Mouse (Mus musculus) left cerebral cortex, adult 2 months (tissue): Measurements from ENCODE around the gene Gfod2. TPM values are rescaled to one million over a fixed set of nuclear protein-coding genes. Genes with fewer than 3 reads are reported as not detected.

ENCODE experiments used
- DNase-seq, 2 experiments: peaks; one replicate each; pipeline ENCODE4 v3.0.0; 2021 to 2022; ENCODE audit warnings: low spot score in 2 of 2, mixed read lengths in 1 of 2; ENCODE audit errors: extremely low spot score in 1 of 2
- H3K27ac ChIP-seq: fragments of 200-600 bp; 2 replicates; pipeline ENCODE4 v1.8.1; 2022
- H3K4me3 ChIP-seq: fragments of 200-600 bp; 2 replicates; pipeline ENCODE4 v1.8.1; 2022
- CTCF ChIP-seq: fragments of 200-600 bp; IDR thresholded peaks from 2 replicates; pipeline ENCODE4 v1.8.1; 2022; ENCODE audit warnings: antibody characterized with exemption, mild to moderate bottlenecking, moderate library complexity
- intact Hi-C: fragments of 180-260 bp; cut with DNase I; formaldehyde crosslinking; loops from one replicate; pipeline ENCODE4 v1.15.1; 2025
- long read RNA-seq, 2 experiments: library from polyadenylated mRNA; stranded (forward); transcript quantifications; one replicate each; pipeline ENCODE4 v2.0.0; 2021; ENCODE audit warnings: borderline mapping rate in 2 of 2
- total RNA-seq, 2 experiments: library from RNA; stranded (reverse); gene quantifications; 2 replicates each; pipeline ENCODE4 v1.2.3; 2021

Gfod2 gene
- total RNA-seq: 10 to 100 TPM; 21.0 to 26.0 TPM
- long read RNA-seq, experiment 1, full-length matches to known transcripts: 34 of 54 reads
- long read RNA-seq, experiment 1, partial matches to known transcripts: 3 of 54 reads
- long read RNA-seq, experiment 1, other reads (novel, unspliced or antisense): 17 of 54 reads
- long read RNA-seq, experiment 2, full-length matches to known transcripts: 23 of 32 reads
- long read RNA-seq, experiment 2, partial matches to known transcripts: 1 of 32 reads
- long read RNA-seq, experiment 2, other reads (novel, unspliced or antisense): 8 of 32 reads

DNA sequence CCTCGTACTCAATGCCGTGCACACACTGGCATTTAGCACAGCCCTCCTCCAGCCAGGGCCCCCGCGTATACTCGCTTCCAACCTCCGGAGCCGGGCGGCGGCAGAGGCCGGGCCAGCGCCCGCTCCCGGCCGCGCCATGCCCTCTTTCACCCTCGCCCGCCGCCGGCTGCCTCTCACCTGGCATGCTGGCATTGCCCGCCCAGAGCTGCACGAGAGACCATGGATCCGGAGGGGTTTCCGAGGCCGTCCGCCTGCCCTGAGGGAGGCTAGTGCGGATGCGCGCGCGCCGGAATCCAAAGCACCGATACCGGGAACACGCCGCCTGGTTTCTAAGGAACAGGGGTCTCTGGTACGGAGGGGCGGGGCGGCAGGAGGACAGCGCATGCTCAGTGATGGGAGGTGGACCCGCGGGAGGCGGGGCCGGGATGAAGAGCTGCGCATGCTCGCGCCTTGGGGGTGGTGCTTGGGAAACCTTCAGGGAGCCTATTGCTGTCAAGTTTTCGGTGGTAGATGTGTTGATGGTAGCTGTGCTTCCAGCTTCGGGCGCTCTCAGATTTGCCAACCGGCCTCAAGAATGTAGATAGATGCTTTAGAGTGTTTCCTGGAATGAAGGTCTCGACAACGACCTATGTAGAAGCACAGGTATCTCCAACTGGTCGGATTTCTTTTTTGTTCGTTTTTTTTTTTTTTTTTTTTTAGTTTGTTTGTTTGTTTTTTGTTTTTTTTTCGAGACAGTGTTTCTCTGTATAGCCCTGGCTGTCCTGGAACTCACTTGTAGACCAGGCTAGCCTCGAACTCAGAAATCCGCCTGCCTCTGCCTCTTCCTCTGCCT is at the start of gene Gfod2:
Gene Gfod2 (minus strand): TSS at position 388 of the 832 bp plus-strand sequence.
- intact Hi-C loops: loop anchor here (2.0 kb wide), 1 partner anchor 68 kb away; the partner anchor contains the start of genes Ranbp10 and Tsnaxip1
- TF ChIP-seq CTCF: no peak
- peak within 1 kb of the TSS; percentile 69 for H3K4me3 ChIP-seq

DNA sequence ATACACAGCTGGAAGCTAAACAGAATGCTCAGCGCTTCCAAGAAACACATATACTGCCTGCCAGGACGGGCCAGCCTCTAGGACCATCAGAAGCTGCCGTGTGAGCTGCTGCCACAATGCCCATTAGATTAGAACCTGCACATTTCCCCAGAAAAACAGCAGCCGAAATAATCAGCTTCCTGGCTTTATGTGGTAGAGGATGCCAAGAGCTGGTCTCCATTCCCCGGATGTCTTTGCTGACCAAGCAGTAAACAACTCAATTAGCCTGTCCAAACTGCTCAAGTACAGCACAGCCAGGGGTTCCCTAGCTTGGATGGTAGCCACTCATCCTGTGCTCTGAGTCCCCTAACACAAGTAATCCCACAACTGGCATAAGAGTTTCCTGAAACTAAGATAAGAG is 49.3 kb upstream of the Gfod2 start:
- DNase-seq: no peak
- no peak for TF ChIP-seq CTCF
- H3K4me3 ChIP-seq: no peak overlapping the region
- intact Hi-C loops: no loop called here
- H3K27ac ChIP-seq: no peak overlapping the region

More for the DNA sequence above, at the start of gene Gfod2:
- DNase-seq: peak; percentile 97 to 98
- peak within 1 kb of the TSS; percentile 82 for H3K27ac ChIP-seq

DNA sequence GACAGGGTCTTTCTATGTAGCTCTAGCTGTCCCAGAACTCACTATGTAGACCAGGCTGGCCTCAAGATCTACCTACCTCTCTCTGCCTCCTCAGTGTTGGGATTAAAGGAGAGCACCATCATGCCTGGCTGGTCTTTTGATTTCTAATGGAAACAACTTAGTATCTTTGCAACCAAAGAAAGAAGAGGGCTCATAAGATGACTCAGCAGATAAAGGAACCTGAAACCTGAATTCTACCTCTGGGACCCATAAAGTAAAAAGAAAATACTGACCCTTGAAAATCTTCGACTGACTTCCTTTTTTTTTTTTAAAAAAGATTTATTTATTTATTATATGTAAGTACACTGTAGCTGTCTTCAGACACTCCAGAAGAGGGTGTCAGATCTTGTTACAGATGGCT is 47.5 kb upstream of the Gfod2 start:
- intact Hi-C loops: no loop called here
- Histone ChIP-seq H3K4me3 (no peak overlapping the region), H3K27ac (no peak overlapping the region)
- DNase-seq: no peak
- no peak for TF ChIP-seq CTCF

DNA sequence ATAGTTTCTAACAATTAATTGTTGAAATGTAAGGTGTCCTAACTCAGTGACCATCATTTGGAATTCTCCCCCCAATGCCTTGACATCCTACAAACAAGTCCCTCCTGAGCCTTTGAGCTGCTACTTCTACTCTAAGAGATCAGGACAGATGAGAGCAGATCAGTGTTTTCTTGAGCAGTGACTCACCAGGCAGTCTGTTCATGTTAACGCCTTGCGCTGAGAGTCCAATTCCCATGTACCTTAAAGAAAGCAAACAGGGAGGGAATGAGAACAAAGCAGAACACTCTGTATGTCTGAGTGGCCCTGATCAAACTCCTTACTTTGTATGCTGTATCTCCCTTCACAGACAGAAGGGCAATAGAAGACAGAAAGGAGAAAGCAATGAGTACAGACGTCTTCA is 46.9 kb upstream of the Gfod2 start:
- TF ChIP-seq CTCF: no peak
- Histone ChIP-seq H3K27ac (no peak overlapping the region), H3K4me3 (no peak overlapping the region)
- intact Hi-C loops: no loop called here
- DNase-seq: no peak

DNA sequence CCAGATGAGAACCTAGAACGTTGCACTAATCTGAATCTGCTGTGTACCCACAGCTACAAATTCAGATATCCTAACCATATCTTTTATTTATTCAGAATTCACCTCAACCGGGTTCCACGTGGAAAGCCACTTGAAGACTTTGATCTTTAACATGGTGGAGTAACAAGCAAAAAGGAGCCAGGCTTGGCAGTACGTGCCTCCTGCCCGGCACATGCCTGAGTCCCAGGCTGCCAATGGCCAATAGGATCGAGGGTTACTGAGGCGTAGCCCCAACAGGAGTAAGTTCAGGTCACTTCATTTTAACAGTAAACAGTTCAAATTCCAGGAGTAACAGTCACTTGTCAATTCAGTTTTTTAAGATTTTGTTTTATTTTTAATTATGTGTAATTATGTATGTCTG is 46.3 kb upstream of the Gfod2 start:
- TF ChIP-seq CTCF: no peak
- H3K27ac ChIP-seq: no peak overlapping the region
- no peak overlapping the region for H3K4me3 ChIP-seq
- DNase-seq: no peak
- intact Hi-C loops: no loop called here

DNA sequence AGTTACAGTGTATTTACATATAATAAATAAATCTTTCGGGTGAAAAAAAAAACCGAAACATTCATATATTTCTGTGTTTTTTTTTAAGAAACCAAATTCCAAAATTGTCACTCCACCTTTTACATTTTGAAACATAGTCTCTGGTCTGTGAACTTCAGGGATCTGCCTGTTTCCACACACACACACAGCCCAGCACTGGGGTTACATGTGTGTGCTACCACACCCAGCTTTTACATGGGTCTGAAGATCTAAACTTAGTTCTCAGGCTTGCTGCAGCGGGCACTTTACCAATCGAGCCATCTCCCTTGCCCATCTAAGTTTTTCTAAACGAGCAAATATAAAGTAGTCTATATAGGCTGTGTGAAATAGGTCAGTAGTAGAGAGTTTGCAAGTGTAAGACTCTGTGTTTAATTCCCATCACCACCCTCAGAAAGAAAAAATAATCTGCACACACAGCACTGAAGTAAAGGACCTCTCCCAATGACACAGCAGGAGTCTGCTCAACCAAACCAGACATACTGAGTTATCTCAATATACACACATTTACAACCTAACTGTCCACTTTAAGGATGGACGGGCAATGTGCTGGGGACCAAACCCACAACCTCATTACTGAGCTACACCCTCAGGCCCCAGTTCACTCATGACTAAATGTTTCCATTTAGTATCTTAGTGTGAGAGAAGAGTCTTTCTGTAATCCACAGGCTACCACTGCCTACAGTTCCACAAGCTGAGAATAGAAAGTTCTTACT is 42.9 kb upstream of the Gfod2 start:
- DNase-seq: no peak
- intact Hi-C loops: no loop called here
- TF ChIP-seq CTCF: no peak
- H3K27ac ChIP-seq: no peak overlapping the region
- no peak overlapping the region for H3K4me3 ChIP-seq

DNA sequence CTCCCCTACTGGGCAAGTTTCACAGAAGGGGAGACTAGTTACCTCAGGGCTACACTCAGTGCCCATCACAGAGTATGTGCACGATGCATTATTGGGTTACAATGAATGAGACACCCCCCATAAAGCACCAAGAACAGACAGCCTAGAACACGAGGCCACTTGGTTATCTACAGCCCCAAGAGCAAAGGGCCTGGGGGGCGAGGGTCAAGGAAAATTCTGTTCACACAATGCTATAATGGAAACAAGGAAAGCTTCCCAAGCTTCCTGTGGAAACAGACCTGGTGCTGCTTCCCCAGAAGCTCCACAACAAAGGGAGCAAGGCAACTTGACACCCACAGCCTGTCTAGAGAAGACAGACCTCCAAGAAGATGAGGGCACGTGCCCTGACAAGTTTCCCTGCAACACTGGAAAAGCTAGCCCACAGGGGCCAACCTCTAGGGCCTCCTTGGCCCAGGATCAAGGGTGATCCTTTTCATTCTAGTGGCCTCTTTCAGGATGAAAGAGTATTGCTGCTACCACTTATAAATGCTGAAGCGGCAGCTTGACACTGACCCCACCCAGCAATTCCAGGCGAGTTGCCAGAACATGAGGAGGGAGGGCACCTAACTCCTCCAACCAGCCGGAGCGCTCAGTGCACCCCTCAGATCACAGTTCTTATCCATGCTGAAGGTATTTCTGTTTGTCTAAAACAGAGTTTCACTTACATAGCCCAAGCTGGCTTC is 40.8 kb upstream of the Gfod2 start:
- Histone ChIP-seq H3K4me3 (no peak overlapping the region), H3K27ac (no peak overlapping the region)
- intact Hi-C loops: no loop called here
- DNase-seq: peak; percentile 23 to 26
- TF ChIP-seq CTCF: no peak

DNA sequence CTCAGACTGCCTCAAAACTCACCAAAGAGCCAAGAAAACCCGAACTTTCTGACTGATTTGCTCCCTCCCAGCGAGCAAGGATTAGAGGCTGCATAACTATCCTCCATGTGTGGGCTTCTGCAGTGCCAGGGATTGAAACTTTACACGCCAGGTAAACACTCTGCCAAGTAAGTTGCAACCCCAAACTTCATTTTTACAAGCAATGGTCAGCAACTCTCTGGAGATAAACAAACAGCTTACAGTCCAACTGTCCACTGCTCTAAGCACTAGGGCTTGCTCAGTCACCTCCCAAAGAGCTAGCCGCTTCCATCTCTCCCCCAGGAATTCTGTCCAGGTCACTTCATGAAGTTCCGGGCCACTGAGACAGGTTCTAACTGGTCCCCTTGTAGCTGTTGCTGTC is 39.9 kb upstream of the Gfod2 start:
- no peak overlapping the region for H3K27ac ChIP-seq
- no peak for TF ChIP-seq CTCF
- intact Hi-C loops: no loop called here
- DNase-seq: no peak
- H3K4me3 ChIP-seq: no peak overlapping the region

DNA sequence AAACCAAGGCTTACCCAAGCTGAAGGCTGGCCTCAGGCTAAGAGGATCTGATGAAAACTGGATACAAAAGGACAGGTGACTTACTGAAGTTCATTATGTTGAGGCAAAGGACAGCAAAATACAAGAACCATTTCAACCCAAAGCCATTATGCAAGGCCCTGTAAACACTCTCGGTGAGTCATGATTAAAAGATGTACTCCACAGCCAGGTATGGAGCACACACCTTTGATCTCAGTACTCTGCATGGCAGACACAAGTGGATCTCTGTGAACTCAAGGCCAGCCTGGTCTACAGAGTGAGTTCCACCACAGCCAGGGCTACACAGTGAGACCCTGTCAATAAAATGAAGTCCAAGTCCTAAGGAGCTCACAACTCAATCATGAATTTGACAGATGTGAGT is 37.3 kb upstream of the Gfod2 start:
- TF ChIP-seq CTCF: no peak
- no peak for DNase-seq

DNA sequence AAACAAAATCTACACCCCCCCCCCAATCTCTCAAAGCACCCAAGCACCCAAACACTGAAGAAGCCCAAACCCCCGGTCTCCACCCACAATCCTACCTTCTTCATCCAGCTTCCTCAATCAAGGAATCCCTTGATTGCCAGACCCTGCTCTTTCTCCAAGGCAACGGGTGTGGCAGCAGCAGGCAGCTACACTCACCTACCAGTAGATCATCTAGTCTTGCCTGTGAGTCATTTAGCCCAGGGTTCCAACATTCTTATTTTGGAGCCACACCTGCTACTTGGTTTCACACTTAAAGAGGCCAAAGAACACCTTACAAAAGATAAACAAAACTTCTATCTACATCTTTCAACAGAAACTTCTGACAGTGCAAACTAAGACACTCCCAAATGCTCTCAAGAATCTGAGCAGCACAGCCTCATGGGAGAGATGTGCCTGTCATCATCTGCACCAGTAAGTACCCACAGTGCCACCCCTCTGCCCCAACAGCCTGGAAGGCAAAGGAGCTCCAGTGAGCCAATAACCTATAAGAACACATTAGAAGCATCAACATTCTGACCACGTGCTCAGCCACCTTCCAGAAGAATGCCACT is 35.6 kb upstream of the Gfod2 start:
- no peak overlapping the region for H3K4me3 ChIP-seq
- H3K27ac ChIP-seq: no peak overlapping the region
- no peak for DNase-seq
- no peak for TF ChIP-seq CTCF
- intact Hi-C loops: no loop called here

More for the DNA sequence above, 37.3 kb upstream of the Gfod2 start:
- Histone ChIP-seq H3K4me3 (no peak overlapping the region), H3K27ac (no peak overlapping the region)
- intact Hi-C loops: no loop called here

DNA sequence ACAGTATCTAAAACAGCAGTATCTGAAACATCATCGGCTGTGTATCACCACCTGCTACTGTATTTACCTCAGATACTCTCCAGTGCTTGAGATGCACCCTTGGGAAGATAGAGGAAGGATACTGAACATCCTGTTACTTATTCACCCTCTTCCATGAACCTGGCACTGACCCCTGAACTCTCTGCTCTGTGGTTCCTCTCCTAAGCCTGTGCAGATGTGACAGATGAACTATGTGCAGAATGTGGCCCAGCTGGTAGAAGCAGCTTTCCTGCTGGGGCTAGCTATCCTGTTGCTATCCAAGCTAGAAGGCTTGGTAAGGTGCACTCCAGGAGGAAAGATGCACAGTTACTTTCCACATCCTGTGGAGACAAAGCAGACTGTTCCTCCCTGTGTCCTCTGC is 34.9 kb upstream of the Gfod2 start:
- H3K4me3 ChIP-seq: no peak overlapping the region
- H3K27ac ChIP-seq: no peak overlapping the region
- intact Hi-C loops: no loop called here
- no peak for TF ChIP-seq CTCF
- DNase-seq: no peak
